Mouse (Mus musculus) layer of hippocampus, postnatal 14 days (tissue): Measurements from ENCODE around the gene Vwa8. TPM values are rescaled to one million over a fixed set of nuclear protein-coding genes. Genes with fewer than 3 reads are reported as not detected.
A peak's percentile ranks its signal among the peaks of the same experiment; 100 is the strongest.

Experiments used
- DNase-seq, 2 experiments: peaks; one replicate each; pipeline ENCODE4 v3.0.0; 2021 to 2022; ENCODE audit warnings: low spot score in 2 of 2, mixed read lengths in 1 of 2
- total RNA-seq, 2 experiments: library from RNA; stranded (reverse); gene quantifications; 2 replicates each; pipeline ENCODE4 v1.2.3; 2021

Vwa8 gene
- total RNA-seq, 2 experiments from 2014 or later: 24.2 to 24.9 TPM

GRCm38 (mm10) chr14:79214660-79215249 is 365.9 kb downstream of the Vwa8 start:
- DNase-seq: no peak

GRCm38 (mm10) chr14:79216366-79216765 is 367.5 kb downstream of the Vwa8 start:
- DNase-seq: no peak

DNA sequence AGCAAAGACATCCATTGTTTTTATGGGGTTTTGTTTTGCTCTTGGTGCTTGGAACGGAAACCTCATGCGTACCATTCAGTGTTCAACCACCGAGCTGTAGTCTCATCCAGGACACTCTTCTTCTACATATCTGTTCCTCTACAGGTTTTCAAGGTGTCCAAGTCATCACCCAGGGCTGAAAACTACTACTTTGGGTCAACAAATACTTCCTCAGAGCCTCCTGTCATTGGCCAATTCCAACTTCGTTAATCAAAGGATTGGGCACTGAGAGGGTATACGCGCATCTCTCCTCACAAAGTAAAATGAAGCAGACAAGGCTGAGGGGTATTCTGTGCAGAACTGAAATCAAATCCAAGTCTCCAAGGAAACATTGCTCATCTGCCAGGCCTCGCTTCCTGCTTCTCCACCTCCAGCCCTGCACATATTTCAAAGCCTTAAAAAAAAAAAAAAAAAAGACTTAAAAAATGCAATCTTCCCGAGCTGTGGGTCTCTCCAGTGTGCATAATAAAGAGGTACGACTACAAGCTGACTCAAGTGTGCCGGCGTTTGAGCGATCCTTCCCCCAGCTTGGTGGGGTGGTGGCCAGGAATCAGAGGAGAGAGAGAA is 374.7 kb downstream of the Vwa8 start:
- DNase-seq: peak in 1 of 2 experiments; percentile 66

GRCm38 (mm10) chr14:79225458-79225857 is 376.6 kb downstream of the Vwa8 start:
- DNase-seq: no peak

DNA sequence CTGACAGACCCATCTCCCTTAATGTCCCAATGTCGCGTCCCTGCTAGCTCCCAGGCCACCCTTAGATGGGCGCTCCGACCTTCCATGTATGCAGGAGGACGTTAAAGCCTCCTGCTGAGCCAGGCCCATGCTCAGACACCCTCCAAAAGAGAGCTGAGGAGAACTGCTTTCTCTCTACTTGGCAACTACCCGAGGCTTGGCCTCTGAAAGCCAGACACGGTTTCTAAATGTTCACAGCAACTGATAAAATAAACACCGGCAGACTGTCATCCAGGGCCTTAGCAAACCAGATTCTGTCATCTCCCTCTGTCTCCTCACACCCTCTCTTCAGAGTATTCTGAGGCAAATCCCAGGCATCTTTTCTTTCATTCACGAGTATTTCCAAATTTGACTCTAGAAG is 377.2 kb downstream of the Vwa8 start:
- no peak for DNase-seq

- no peak for DNase-seq
Observed at GRCm38 (mm10) chr14:79226741-79227140, 377.9 kb downstream of the Vwa8 start.

- DNase-seq: no peak
Observed at GRCm38 (mm10) chr14:79227955-79228354, 379.1 kb downstream of the Vwa8 start.

- DNase-seq: no peak
Observed at GRCm38 (mm10) chr14:79231677-79232076, 382.8 kb downstream of the Vwa8 start.

- DNase-seq: no peak
Observed at GRCm38 (mm10) chr14:79233697-79234096, 384.8 kb downstream of the Vwa8 start.

GRCm38 (mm10) chr14:79234513-79234912 is 385.7 kb downstream of the Vwa8 start:
- no peak for DNase-seq

- DNase-seq: no peak
Observed at GRCm38 (mm10) chr14:79235157-79235556, 386.3 kb downstream of the Vwa8 start.

- DNase-seq: no peak
Observed at GRCm38 (mm10) chr14:79236261-79236660, 387.4 kb downstream of the Vwa8 start.

GRCm38 (mm10) chr14:79239402-79239801 is 390.6 kb downstream of the Vwa8 start:
- no peak for DNase-seq

- no peak for DNase-seq
Observed at GRCm38 (mm10) chr14:79241057-79241570, 392.3 kb downstream of the Vwa8 start.

- DNase-seq: no peak
Observed at GRCm38 (mm10) chr14:79241656-79242385, 393.0 kb downstream of the Vwa8 start.

DNA sequence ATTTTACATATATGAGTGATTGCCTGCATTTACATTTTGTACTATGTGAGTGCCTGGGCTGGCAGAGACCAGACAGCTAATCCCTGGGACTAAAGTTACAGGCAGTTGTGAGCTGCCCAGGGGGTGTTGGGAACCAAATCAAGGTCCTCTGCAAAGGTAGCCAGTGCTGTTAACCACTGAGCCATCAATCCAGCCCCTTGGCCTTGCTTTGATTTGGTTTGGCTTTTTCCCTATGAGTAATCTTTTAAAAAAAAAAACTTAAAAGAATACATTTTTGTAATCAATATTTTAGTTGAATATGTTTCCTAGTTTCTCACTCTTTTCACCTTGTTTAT is 393.5 kb downstream of the Vwa8 start:
- DNase-seq: no peak

DNA sequence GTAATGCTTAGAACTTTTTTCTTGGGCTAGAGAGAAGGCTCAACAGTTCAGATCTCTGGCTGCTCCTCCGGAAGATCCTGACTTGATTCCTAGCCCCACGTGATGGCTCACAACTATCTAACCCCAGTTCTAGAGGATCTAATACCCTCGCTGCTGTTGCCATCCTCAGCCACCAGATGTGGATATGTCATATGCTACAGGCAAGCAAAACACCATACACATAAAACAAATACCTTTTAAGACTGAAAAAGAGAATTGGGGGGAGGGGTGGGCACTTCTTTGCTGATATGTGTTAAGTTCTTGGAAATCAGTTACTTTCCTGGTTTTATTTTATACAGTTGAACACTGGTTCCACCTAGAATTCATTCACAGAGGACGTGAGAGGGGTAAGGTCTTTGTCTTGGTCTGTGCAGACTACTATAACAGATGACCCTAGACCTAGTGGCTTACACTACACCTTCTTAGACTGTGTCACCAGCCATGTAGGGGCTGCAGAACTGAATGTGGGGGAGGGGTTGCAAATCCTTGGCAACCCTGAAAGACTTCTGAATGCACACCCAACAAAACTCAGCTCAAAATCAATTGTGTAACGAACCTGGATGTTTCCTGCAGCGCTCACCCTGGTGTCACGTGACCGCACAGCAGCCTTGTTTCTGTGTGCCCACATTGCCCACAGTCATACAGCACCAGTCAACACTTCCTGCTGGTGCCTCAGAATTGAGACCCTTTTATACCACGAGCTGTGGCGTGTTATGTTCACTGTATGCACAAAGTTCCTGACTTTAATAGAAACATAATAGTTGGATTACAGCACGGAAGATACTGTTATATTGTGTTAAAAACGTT is 394.4 kb downstream of the Vwa8 start:
- DNase-seq: no peak

DNA sequence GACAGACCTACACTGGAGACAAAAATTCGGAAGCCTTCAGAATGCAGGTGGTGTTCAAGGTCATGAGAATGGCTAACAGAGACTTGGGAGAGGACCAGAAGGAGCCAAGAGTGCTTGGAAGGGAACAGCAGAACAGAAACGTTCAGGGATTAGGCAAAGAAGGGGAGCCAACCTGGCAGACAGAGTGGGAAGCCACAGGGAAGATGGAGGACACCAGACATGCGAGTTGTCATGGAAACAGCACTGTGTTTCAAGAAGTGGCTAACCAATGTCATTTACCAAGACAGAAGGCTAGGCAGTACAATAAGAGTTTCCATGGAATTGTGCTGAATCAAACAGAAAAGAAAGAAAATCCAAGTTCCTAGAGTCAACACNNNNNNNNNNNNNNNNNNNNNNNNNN is 395.7 kb downstream of the Vwa8 start:
- DNase-seq: no peak

- no peak for DNase-seq
Observed at GRCm38 (mm10) chr14:79251727-79252285, 403.0 kb downstream of the Vwa8 start.
